Mouse (Mus musculus) forebrain, embryonic 14.5 days (tissue): ENCODE data around the gene Skor1. TPM values are rescaled to one million over a fixed set of nuclear protein-coding genes. Genes with fewer than 3 reads are reported as not detected.

Source experiments
- ATAC-seq: fragments of 200-750 bp; cut with Nextera tagmentation; 2 replicates; pipeline ENCODE4 v1.8.0; 2017; ENCODE audit warnings: mild to moderate bottlenecking, moderate library complexity
- DNase-seq: peaks from one replicate; pipeline ENCODE4 v3.0.0-alpha.2; 2015; ENCODE audit warnings: low spot score
- H3K27ac ChIP-seq: fragments of 300-500 bp; sonication (generic); 2 replicates; pipeline ENCODE4 v1.5.1; 2014; ENCODE audit warnings: low read depth, mild to moderate bottlenecking, control low read depth, low read length, moderate library complexity
- H3K27me3 ChIP-seq: fragments of 300-500 bp; sonication (generic); replicated peaks from 2 replicates; pipeline ENCODE4 v1.6.1; 2014; ENCODE audit warnings: low read length, control low read depth, mixed read lengths; ENCODE audit not compliant: control insufficient read depth, insufficient read depth
- H3K36me3 ChIP-seq: fragments of 300-500 bp; sonication (generic); 2 replicates; pipeline ENCODE4 v1.6.1; 2014; ENCODE audit warnings: low read length, control low read depth; ENCODE audit not compliant: control insufficient read depth, insufficient read depth
- H3K4me1 ChIP-seq: fragments of 300-500 bp; sonication (generic); 2 replicates; pipeline ENCODE4 v1.6.1; 2014; ENCODE audit warnings: antibody characterized with exemption, low read length, control low read depth; ENCODE audit not compliant: control insufficient read depth, insufficient read depth
- H3K4me2 ChIP-seq: fragments of 300-500 bp; sonication (generic); 2 replicates; pipeline ENCODE4 v1.6.1; 2014; ENCODE audit warnings: mild to moderate bottlenecking, control low read depth, low read length
- H3K4me3 ChIP-seq: fragments of 300-500 bp; sonication (generic); 2 replicates; pipeline ENCODE4 v1.5.1; 2014; ENCODE audit warnings: low read depth, low read length, control low read depth
- H3K9ac ChIP-seq: fragments of 300-500 bp; sonication (generic); 2 replicates; pipeline ENCODE4 v1.6.1; 2014; ENCODE audit warnings: mild to moderate bottlenecking, low read length, control low read depth, moderate library complexity
- H3K9me3 ChIP-seq: fragments of 300-500 bp; sonication (generic); replicated peaks from 2 replicates; pipeline ENCODE4 v1.6.1; 2016; ENCODE audit warnings: low read length, control low read depth, mixed read lengths; ENCODE audit not compliant: control insufficient read depth
- WGBS: fragments of 180-500 bp; shearing (Covaris S2); extraction: QIAGEN DNeasy Blood & Tissue Kit; methylation state at CpG from one replicate; pipeline ENCODE4 v1.1.7; 2014; 5-methylcytosine and 5-hydroxymethylcytosine counted together
- polyA plus RNA-seq: library from polyadenylated mRNA; unstranded; fragments of >200 nt; fragmentation: Nextera tagmentation; extraction: Ambion mirVana; gene quantifications from 2 replicates; pipeline ENCODE4 v1.2.1, GENCODE M21; 2014

Gene Skor1
- polyA plus RNA-seq, 1 experiment from 2014 or later: 0.30 TPM

- WGBS: 4% methylated on average over 2 of the region's 2 CpGs
- Histone ChIP-seq H3K27ac (peak overlapping the region; percentile 65), H3K27me3 (no peaks in the 10 kb centered on the region), H3K4me1 (peaks cover 11% of the 10 kb centered on the region; the same call in 1 of the 2 replicates), H3K9ac (no peak overlapping the region), H3K9me3 (no peaks in the 10 kb centered on the region), H3K4me3 (peak overlapping the region; percentile 38; the same call in 1 of the 2 replicates), H3K4me2 (peak overlapping the region; percentile 72), H3K36me3 (no peaks in the 10 kb centered on the region)
- ATAC-seq: no peak
- peak; percentile 56 for DNase-seq
These were observed 39.0 kb downstream of the Skor1 start for GRCm38 (mm10) chr9:63109782-63110087.

GRCm38 (mm10) chr9:63109020-63109781 is 39.6 kb downstream of the Skor1 start:
- Histone ChIP-seq H3K4me2 (peak overlapping the region; percentile 72), H3K4me1 (peaks cover 11% of the 10 kb centered on the region; the same call in 1 of the 2 replicates), H3K9ac (peak overlapping the region; percentile 63), H3K27me3 (no peaks in the 10 kb centered on the region), H3K9me3 (no peaks in the 10 kb centered on the region), H3K27ac (peak overlapping the region; percentile 65), H3K36me3 (no peaks in the 10 kb centered on the region), H3K4me3 (peak overlapping the region; percentile 38)
- peak; percentile 81 for ATAC-seq
- 1% methylated on average over 34 of the region's 34 CpGs for WGBS
- peak; percentile 85 for DNase-seq

- no peak overlapping the region; the same call in 1 of the 2 replicates for H3K9ac ChIP-seq
- ATAC-seq: no peak
- no peaks in the 10 kb centered on the region for H3K36me3 ChIP-seq
- H3K4me1 ChIP-seq: peaks cover 11% of the 10 kb centered on the region; the same call in 1 of the 2 replicates
- peak overlapping the region; percentile 72 for H3K4me2 ChIP-seq
- WGBS: 49% methylated on average over 4 of the region's 4 CpGs
- peak; percentile 19 for DNase-seq
- no peaks in the 10 kb centered on the region for H3K27me3 ChIP-seq
- H3K9me3 ChIP-seq: no peaks in the 10 kb centered on the region
- H3K4me3 ChIP-seq: peak overlapping the region; percentile 38
- H3K27ac ChIP-seq: peak overlapping the region; percentile 65
These were observed 40.2 kb downstream of the Skor1 start for GRCm38 (mm10) chr9:63108580-63108979.

GRCm38 (mm10) chr9:63100660-63101059 is 48.1 kb downstream of the Skor1 start:
- Histone ChIP-seq H3K4me3 (no peak overlapping the region), H3K4me2 (no peak overlapping the region), H3K27ac (no peak overlapping the region), H3K9me3 (no peaks in the 10 kb centered on the region), H3K36me3 (no peaks in the 10 kb centered on the region), H3K27me3 (no peaks in the 10 kb centered on the region), H3K4me1 (no peaks in the 10 kb centered on the region), H3K9ac (no peak overlapping the region)
- 62% methylated on average over 5 of the region's 5 CpGs for WGBS
- DNase-seq (no peak), ATAC-seq (no peak)

- Histone ChIP-seq H3K4me3 (no peak overlapping the region), H3K27me3 (no peaks in the 10 kb centered on the region), H3K36me3 (no peaks in the 10 kb centered on the region), H3K9me3 (no peaks in the 10 kb centered on the region), H3K27ac (no peak overlapping the region), H3K4me2 (no peak overlapping the region), H3K9ac (no peak overlapping the region), H3K4me1 (no peaks in the 10 kb centered on the region)
- ATAC-seq (no peak), DNase-seq (no peak)
These were observed 48.9 kb downstream of the Skor1 start for GRCm38 (mm10) chr9:63099876-63100275.

GRCm38 (mm10) chr9:63099344-63099743 is 49.4 kb downstream of the Skor1 start:
- H3K27me3 ChIP-seq: no peaks in the 10 kb centered on the region

GRCm38 (mm10) chr9:63098887-63099286 is 49.9 kb downstream of the Skor1 start:
- 80% methylated on average over 4 of the region's 4 CpGs for WGBS
- no peaks in the 10 kb centered on the region for H3K9me3 ChIP-seq
- no peaks in the 10 kb centered on the region for H3K27me3 ChIP-seq
- H3K4me2 ChIP-seq: no peak overlapping the region
- H3K36me3 ChIP-seq: no peaks in the 10 kb centered on the region
- no peak for DNase-seq
- H3K27ac ChIP-seq: no peak overlapping the region
- no peak for ATAC-seq
- H3K4me3 ChIP-seq: no peak overlapping the region
- H3K9ac ChIP-seq: no peak overlapping the region
- no peaks in the 10 kb centered on the region for H3K4me1 ChIP-seq

More at GRCm38 (mm10) chr9:63099344-63099743, 49.4 kb downstream of the Skor1 start:
- no peak for DNase-seq
- Histone ChIP-seq H3K9ac (no peak overlapping the region), H3K4me2 (no peak overlapping the region), H3K4me3 (no peak overlapping the region), H3K36me3 (no peaks in the 10 kb centered on the region), H3K4me1 (no peaks in the 10 kb centered on the region), H3K27ac (no peak overlapping the region), H3K9me3 (no peaks in the 10 kb centered on the region)
- WGBS: 87% methylated on average over 4 of the region's 4 CpGs
- no peak for ATAC-seq

- Histone ChIP-seq H3K36me3 (no peaks in the 10 kb centered on the region), H3K9me3 (no peaks in the 10 kb centered on the region), H3K4me2 (no peak overlapping the region), H3K9ac (no peak overlapping the region), H3K27ac (no peak overlapping the region), H3K4me1 (peaks cover 7% of the 10 kb centered on the region), H3K27me3 (no peaks in the 10 kb centered on the region), H3K4me3 (no peak overlapping the region)
- no peak for DNase-seq
- 86% methylated on average over 1 of the region's 1 CpGs for WGBS
- no peak for ATAC-seq
These were observed 51.6 kb downstream of the Skor1 start for GRCm38 (mm10) chr9:63097204-63097603.

GRCm38 (mm10) chr9:63094030-63094429 is 54.7 kb downstream of the Skor1 start:
- WGBS: 91% methylated on average over 1 of the region's 1 CpGs
- Histone ChIP-seq H3K9ac (no peak overlapping the region), H3K4me2 (no peak overlapping the region), H3K9me3 (no peaks in the 10 kb centered on the region), H3K36me3 (no peaks in the 10 kb centered on the region), H3K4me1 (peaks cover 19% of the 10 kb centered on the region), H3K27ac (no peak overlapping the region), H3K4me3 (no peak overlapping the region), H3K27me3 (no peaks in the 10 kb centered on the region)
- no peak for DNase-seq
- ATAC-seq: no peak
